Mouse (Mus musculus) myocyte (in vitro differentiated cells): ENCODE measurements around the gene Masp2. TPM values are rescaled to one million over a fixed set of nuclear protein-coding genes. Genes with fewer than 3 reads are reported as not detected.

Source experiments
- H3K27me3 ChIP-seq: one replicate; pipeline ENCODE4 v1.6.1; 2011; ENCODE audit not compliant: control insufficient read depth, insufficient read depth, insufficient read length
- H3K36me3 ChIP-seq: one replicate; pipeline ENCODE4 v1.6.1; 2011; ENCODE audit not compliant: control insufficient read depth, insufficient read depth
- H3K4me2 ChIP-seq: one replicate; pipeline ENCODE4 v1.6.1; 2011; ENCODE audit warnings: low read depth, control low read depth
- H3K4me3 ChIP-seq: one replicate; pipeline ENCODE4 v1.5.1; 2011; ENCODE audit warnings: mild to moderate bottlenecking, control low read depth, moderate library complexity
- H3K79me2 ChIP-seq: one replicate; pipeline ENCODE4 v1.6.1; 2011; ENCODE audit not compliant: control insufficient read depth, insufficient read depth
- H3ac ChIP-seq: one replicate; pipeline ENCODE4 v1.6.1; 2011; ENCODE audit not compliant: control insufficient read depth, insufficient read length
- CEBPB ChIP-seq: IDR thresholded peaks from 2 replicates; pipeline ENCODE4 v1.6.1; 2011; ENCODE audit warnings: mild to moderate bottlenecking, moderate library complexity; ENCODE audit not compliant: poor library complexity, insufficient read depth, severe bottlenecking
- E2F4 ChIP-seq: IDR thresholded peaks from one replicate; pipeline ENCODE4 v1.6.1; 2011; ENCODE audit warnings: mild to moderate bottlenecking, control low read depth, moderate library complexity; ENCODE audit not compliant: insufficient read depth
- MAX ChIP-seq: IDR thresholded peaks from one replicate; pipeline ENCODE4 v1.6.1; 2011; ENCODE audit warnings: low read depth, mild to moderate bottlenecking, control low read depth
- MYOD1 ChIP-seq, 3 experiments: IDR thresholded peaks; one replicate each; pipeline ENCODE4 v1.6.1; 2011; ENCODE audit warnings: control low read depth in 2 of 3, low read depth in 2 of 3, mild to moderate bottlenecking in 2 of 3, moderate library complexity in 1 of 3; ENCODE audit not compliant: insufficient read length in 2 of 3, control insufficient read depth in 1 of 3
- MYOG ChIP-seq, 3 experiments: IDR thresholded peaks; one replicate each; pipeline ENCODE4 v1.6.1; 2011; ENCODE audit warnings: control low read depth in 2 of 3, low read depth in 2 of 3, mild to moderate bottlenecking in 2 of 3; ENCODE audit not compliant: insufficient read length in 2 of 3, control insufficient read depth in 1 of 3, insufficient read depth in 1 of 3
- POLR2A ChIP-seq: IDR thresholded peaks from one replicate; pipeline ENCODE4 v1.6.1; 2011; ENCODE audit warnings: low read depth, mild to moderate bottlenecking, control low read depth, moderate library complexity; ENCODE audit not compliant: insufficient read length
- POLR2AphosphoS2 ChIP-seq: IDR thresholded peaks from one replicate; pipeline ENCODE4 v1.6.1; 2011; ENCODE audit warnings: low read depth, control low read depth; ENCODE audit not compliant: insufficient read length
- REST ChIP-seq: IDR thresholded peaks from one replicate; pipeline ENCODE4 v1.6.1; 2011; ENCODE audit warnings: mild to moderate bottlenecking, control low read depth, moderate library complexity; ENCODE audit not compliant: insufficient read depth, insufficient read length
- SRF ChIP-seq: IDR thresholded peaks from one replicate; pipeline ENCODE4 v1.6.1; 2011; ENCODE audit warnings: low read depth; ENCODE audit not compliant: control insufficient read depth, insufficient read length
- TCF12 ChIP-seq: IDR thresholded peaks from one replicate; pipeline ENCODE4 v1.6.1; 2011; ENCODE audit warnings: mild to moderate bottlenecking, control low read depth; ENCODE audit not compliant: poor library complexity, insufficient read depth, severe bottlenecking
- TCF3 ChIP-seq: IDR thresholded peaks from one replicate; pipeline ENCODE4 v1.6.1; 2011; ENCODE audit warnings: low read depth, control low read depth; ENCODE audit not compliant: insufficient read length
- USF1 ChIP-seq: IDR thresholded peaks from one replicate; pipeline ENCODE4 v1.6.1; 2011; ENCODE audit warnings: low read depth, mild to moderate bottlenecking, control low read depth, moderate library complexity
- polyA plus RNA-seq: library from polyadenylated mRNA; unstranded; fragments of >200 nt; fragmentation: generic; extraction: Trizol; gene quantifications from one replicate; pipeline ENCODE4 v1.2.1, GENCODE M21; 2012; ENCODE audit warnings: missing spikeins

Gene Masp2
- polyA plus RNA-seq, 1 experiment, result 0.43 TPM

GRCm38 (mm10) chr4:148641121-148641520 lies 38.8 kb downstream of the Masp2 start:
- Histone ChIP-seq H3K4me3 (no peak overlapping the region), H3K36me3 (no peaks in the 10 kb centered on the region), H3K4me2 (no peak overlapping the region), H3K27me3 (peaks cover 5% of the 10 kb centered on the region), H3ac (no peak overlapping the region), H3K79me2 (no peaks in the 10 kb centered on the region)
- TF ChIP-seq TCF3, result no peak
- no peak for TF ChIP-seq POLR2A
- TF ChIP-seq SRF, result no peak
- no peak for TF ChIP-seq MAX
- no peak for TF ChIP-seq MYOG (IDR thresholded peaks at IDR 0.05; ENCODE audit: control insufficient read depth in 1 of 3, insufficient read depth in 1 of 3, insufficient read length in 2 of 3, low read depth in 2 of 3)
- no peak for TF ChIP-seq REST
- TF ChIP-seq TCF12, result no peak
- TF ChIP-seq USF1, result no peak
- TF ChIP-seq E2F4, result no peak
- no peak for TF ChIP-seq MYOD1 (IDR thresholded peaks at IDR 0.05; ENCODE audit: control insufficient read depth in 1 of 3, insufficient read length in 2 of 3, low read depth in 2 of 3)
- TF ChIP-seq POLR2AphosphoS2, result no peak
- no peak for TF ChIP-seq CEBPB

GRCm38 (mm10) chr4:148643291-148644156 lies 41.2 kb downstream of the Masp2 start, which contains the start of gene Gm572:
Gm572 (plus strand) TSS chr4:148643317.
- no peak for TF ChIP-seq SRF
- TF ChIP-seq MAX, result no peak
- TF ChIP-seq USF1, result no peak
- no peak for TF ChIP-seq POLR2AphosphoS2
- TF ChIP-seq MYOD1 (IDR thresholded peaks at IDR 0.05; ENCODE audit: control insufficient read depth in 1 of 3, insufficient read length in 2 of 3, low read depth in 2 of 3), result peak in 2 of 3 experiments; percentile 84 to 87
- TF ChIP-seq MYOG (IDR thresholded peaks at IDR 0.05; ENCODE audit: control insufficient read depth in 1 of 3, insufficient read depth in 1 of 3, insufficient read length in 2 of 3, low read depth in 2 of 3), result peak in 1 of 3 experiments; percentile 15
- no peak for TF ChIP-seq REST
- TF ChIP-seq TCF3, result no peak
- Histone ChIP-seq H3K27me3 (no peaks in the 10 kb centered on the region), H3K4me2 (peak within 1 kb of the TSS; percentile 27), H3K36me3 (no peaks in the 10 kb centered on the region), H3K4me3 (no peak within 1 kb of the TSS), H3K79me2 (no peaks in the 10 kb centered on the region), H3ac (no peak within 1 kb of the TSS)

- H3K27me3 ChIP-seq, result no peaks in the 10 kb centered on the region
- H3K4me3 ChIP-seq, result no peak overlapping the region
- no peaks in the 10 kb centered on the region for H3K36me3 ChIP-seq
- H3K79me2 ChIP-seq, result no peaks in the 10 kb centered on the region
- H3ac ChIP-seq, result no peak overlapping the region
- H3K4me2 ChIP-seq, result peak overlapping the region; percentile 27
- TF ChIP-seq TCF12, result no peak
- TF ChIP-seq SRF, result no peak
- TF ChIP-seq POLR2AphosphoS2, result no peak
- TF ChIP-seq REST, result no peak
- no peak for TF ChIP-seq E2F4
- TF ChIP-seq POLR2A, result no peak
- no peak for TF ChIP-seq MYOD1 (IDR thresholded peaks at IDR 0.05; ENCODE audit: control insufficient read depth in 1 of 3, insufficient read length in 2 of 3, low read depth in 2 of 3)
- no peak for TF ChIP-seq CEBPB
- no peak for TF ChIP-seq MAX
- no peak for TF ChIP-seq TCF3
- TF ChIP-seq USF1, result no peak
- TF ChIP-seq MYOG (IDR thresholded peaks at IDR 0.05; ENCODE audit: control insufficient read depth in 1 of 3, insufficient read depth in 1 of 3, insufficient read length in 2 of 3, low read depth in 2 of 3), result no peak
Observed at GRCm38 (mm10) chr4:148644157-148644511, 41.8 kb downstream of the Masp2 start.

GRCm38 (mm10) chr4:148644926-148645325 lies 42.6 kb downstream of the Masp2 start:
- no peak for TF ChIP-seq SRF
- no peak for TF ChIP-seq USF1
- TF ChIP-seq MYOD1 (IDR thresholded peaks at IDR 0.05; ENCODE audit: control insufficient read depth in 1 of 3, insufficient read length in 2 of 3, low read depth in 2 of 3), result no peak
- no peak for TF ChIP-seq CEBPB
- TF ChIP-seq POLR2A, result no peak
- no peak for TF ChIP-seq E2F4
- no peak for TF ChIP-seq TCF3
- no peak for TF ChIP-seq MAX
- TF ChIP-seq TCF12, result no peak
- no peak for TF ChIP-seq MYOG (IDR thresholded peaks at IDR 0.05; ENCODE audit: control insufficient read depth in 1 of 3, insufficient read depth in 1 of 3, insufficient read length in 2 of 3, low read depth in 2 of 3)
- TF ChIP-seq POLR2AphosphoS2, result no peak
- TF ChIP-seq REST, result no peak
- Histone ChIP-seq H3K36me3 (no peaks in the 10 kb centered on the region), H3ac (no peak overlapping the region), H3K4me3 (no peak overlapping the region), H3K4me2 (no peak overlapping the region), H3K79me2 (no peaks in the 10 kb centered on the region), H3K27me3 (no peaks in the 10 kb centered on the region)

- H3K36me3 ChIP-seq, result no peaks in the 10 kb centered on the region
- H3K4me3 ChIP-seq, result no peak overlapping the region
- H3K27me3 ChIP-seq, result no peaks in the 10 kb centered on the region
- H3K79me2 ChIP-seq, result no peaks in the 10 kb centered on the region
- H3K4me2 ChIP-seq, result peak overlapping the region; percentile 42
- no peak overlapping the region for H3ac ChIP-seq
- TF ChIP-seq MAX (no peak), SRF (peak; percentile 41), USF1 (peak; percentile 88), E2F4 (no peak), TCF12 (no peak), POLR2A (no peak)
Observed at GRCm38 (mm10) chr4:148646616-148647015, 44.3 kb downstream of the Masp2 start.
